Mouse (Mus musculus) MEL (cell line): ENCODE measurements around the gene Pid1.

Experiments used
- ELF1 ChIP-seq: IDR thresholded peaks from 2 replicates; pipeline ENCODE4 v1.6.1; 2014; ENCODE audit warnings: low read depth, mild to moderate bottlenecking, inconsistent platforms, low read length, improper control_type of control experiment, moderate library complexity
- ZC3H11A ChIP-seq: IDR thresholded peaks from 2 replicates; pipeline ENCODE4 v1.6.1; 2012; ENCODE audit warnings: low read depth, mild to moderate bottlenecking, inconsistent platforms, low read length, improper control_type of control experiment

GRCm38 (mm10) chr1:84199890-84200289, 164.1 kb downstream of the Pid1 start:
- no peak for TF ChIP-seq ZC3H11A
- no peak for TF ChIP-seq ELF1
